Mouse (Mus musculus): ENCODE results near the gene Olfr907.

- TF ChIP-seq RAD21 (IDR thresholded peaks at IDR 0.05; ENCODE audit: low read depth, low read length) (no peak), MEF2A (IDR thresholded peaks at IDR 0.05; ENCODE audit: extremely low read depth, insufficient replicate concordance, low read depth, low read length, poor library complexity, severe bottlenecking) (no peak), TCF12 (IDR thresholded peaks at IDR 0.05; ENCODE audit: low read depth, low read length) (no peak), EP300 (IDR thresholded peaks at IDR 0.05; ENCODE audit: low read depth in 1 of 2, low read length in 2 of 2) (no peak), CTCF (IDR thresholded peaks at IDR 0.05 in 2 of 3, conservative IDR thresholded peaks at IDR 0.05 in 1 of 3; ENCODE audit: control insufficient read depth in 1 of 3, insufficient read depth in 1 of 3, low read depth in 2 of 3, low read length in 3 of 3, poor library complexity in 1 of 3, severe bottlenecking in 1 of 3) (no peak), MAX (IDR thresholded peaks at IDR 0.05; ENCODE audit: low read length) (no peak), TBP (IDR thresholded peaks at IDR 0.05; ENCODE audit: low read depth, low read length) (no peak)
Measured at GRCm38 (mm10) chr9:38447352-38447751, 48.2 kb upstream of the Olfr907 start, which contains the start of gene Olfr902.
